Mouse (Mus musculus): Measurements from ENCODE around the gene Dynlrb1. TPM values are rescaled to one million over a fixed set of nuclear protein-coding genes. Genes with fewer than 3 reads are reported as not detected.

The Dynlrb1 gene
- polyA plus RNA-seq, 1 experiment from 2014 or later = 461 TPM

DNA sequence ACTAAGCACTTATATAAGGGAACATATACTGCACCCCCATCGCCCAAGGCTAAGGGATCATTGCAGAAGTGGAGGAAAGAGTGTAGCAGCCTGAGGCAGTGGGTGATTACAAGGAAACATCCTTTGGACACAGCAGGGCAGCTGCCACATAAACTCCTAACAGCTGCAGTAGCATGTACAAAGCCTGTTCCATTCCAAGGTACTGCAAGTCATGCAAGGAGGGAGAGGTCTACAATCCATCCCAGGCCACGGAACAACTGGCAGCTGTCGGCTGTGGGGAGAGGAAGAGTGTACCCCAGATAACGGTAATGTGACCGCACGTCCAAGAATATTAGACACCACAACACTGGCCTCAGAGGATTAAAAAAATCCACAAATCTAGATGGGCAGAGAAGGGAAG lies 29.2 kb downstream of the Dynlrb1 start:
- no peak overlapping the region for H3K4me2 ChIP-seq (replicated peaks)
- no peak overlapping the region for H3K9ac ChIP-seq (replicated peaks)
- no peaks in the 10 kb centered on the region for H3K4me1 ChIP-seq
- H3K9me3 ChIP-seq = no peaks in the 10 kb centered on the region
- no peak overlapping the region for H3K27ac ChIP-seq (replicated peaks)
- no peaks in the 10 kb centered on the region for H3K27me3 ChIP-seq
- H3K4me3 ChIP-seq = no peak overlapping the region
- 92% methylated on average over 6 of the region's 6 CpGs for WGBS
- ATAC-seq (ENCODE audit: low FRiP score, low read depth) = no peak
- H3K36me3 ChIP-seq = no peaks in the 10 kb centered on the region

DNA sequence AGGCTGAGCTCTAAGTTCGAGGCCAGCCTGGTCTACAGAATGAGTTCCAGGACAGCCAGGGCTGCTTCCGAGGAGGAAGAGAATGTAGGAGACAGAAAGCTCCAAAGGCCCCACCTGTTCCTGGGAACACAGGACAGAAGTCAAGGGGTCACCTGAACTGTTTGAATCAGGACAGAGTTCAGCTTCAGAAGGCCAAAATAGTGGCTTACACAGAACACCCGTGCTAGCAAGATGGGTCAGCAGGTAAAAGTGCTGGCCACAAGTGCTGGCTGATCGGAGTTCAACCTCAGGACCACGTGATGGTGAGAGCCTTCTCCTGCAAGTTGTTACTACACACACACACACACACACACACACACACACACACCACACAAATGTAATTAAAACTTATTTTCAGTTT lies 30.6 kb downstream of the Dynlrb1 start:
- no peaks in the 10 kb centered on the region for H3K27me3 ChIP-seq
- no peak for ATAC-seq (ENCODE audit: low FRiP score, low read depth)
- no peak overlapping the region for H3K9ac ChIP-seq (replicated peaks)
- no peak overlapping the region for H3K27ac ChIP-seq (replicated peaks)
- no peaks in the 10 kb centered on the region for H3K36me3 ChIP-seq
- WGBS = 82% methylated on average over 5 of the region's 5 CpGs
- H3K4me3 ChIP-seq = no peak overlapping the region
- no peak overlapping the region for H3K4me2 ChIP-seq (replicated peaks)
- H3K4me1 ChIP-seq = no peaks in the 10 kb centered on the region
- H3K9me3 ChIP-seq = no peaks in the 10 kb centered on the region

DNA sequence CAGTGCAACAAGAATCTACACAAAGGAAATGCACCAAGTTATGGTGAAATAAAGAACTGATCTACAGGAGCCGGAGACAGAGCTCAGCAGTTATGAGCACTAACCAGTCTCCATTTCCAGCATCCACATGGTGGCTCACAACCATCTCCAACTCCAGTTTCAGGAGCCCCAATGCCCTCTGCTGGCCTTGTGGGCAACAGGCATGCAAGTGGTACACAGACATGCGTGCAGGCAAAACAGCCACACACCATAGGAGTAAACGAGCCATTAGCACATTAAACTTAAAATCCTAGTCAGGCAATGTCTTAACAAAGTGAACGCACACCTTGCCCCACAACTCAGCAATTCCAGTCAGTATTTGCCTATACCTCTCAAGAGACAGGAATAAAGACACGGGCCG lies 35.6 kb downstream of the Dynlrb1 start:
- Histone ChIP-seq H3K4me3 (no peak overlapping the region), H3K27ac (replicated peaks) (no peak overlapping the region), H3K4me2 (replicated peaks) (no peak overlapping the region), H3K36me3 (no peaks in the 10 kb centered on the region), H3K9me3 (no peaks in the 10 kb centered on the region), H3K4me1 (peaks cover 2% of the 10 kb centered on the region), H3K27me3 (no peaks in the 10 kb centered on the region), H3K9ac (replicated peaks) (no peak overlapping the region)
- 84% methylated on average over 6 of the region's 6 CpGs for WGBS
- ATAC-seq (ENCODE audit: low FRiP score, low read depth) = no peak

DNA sequence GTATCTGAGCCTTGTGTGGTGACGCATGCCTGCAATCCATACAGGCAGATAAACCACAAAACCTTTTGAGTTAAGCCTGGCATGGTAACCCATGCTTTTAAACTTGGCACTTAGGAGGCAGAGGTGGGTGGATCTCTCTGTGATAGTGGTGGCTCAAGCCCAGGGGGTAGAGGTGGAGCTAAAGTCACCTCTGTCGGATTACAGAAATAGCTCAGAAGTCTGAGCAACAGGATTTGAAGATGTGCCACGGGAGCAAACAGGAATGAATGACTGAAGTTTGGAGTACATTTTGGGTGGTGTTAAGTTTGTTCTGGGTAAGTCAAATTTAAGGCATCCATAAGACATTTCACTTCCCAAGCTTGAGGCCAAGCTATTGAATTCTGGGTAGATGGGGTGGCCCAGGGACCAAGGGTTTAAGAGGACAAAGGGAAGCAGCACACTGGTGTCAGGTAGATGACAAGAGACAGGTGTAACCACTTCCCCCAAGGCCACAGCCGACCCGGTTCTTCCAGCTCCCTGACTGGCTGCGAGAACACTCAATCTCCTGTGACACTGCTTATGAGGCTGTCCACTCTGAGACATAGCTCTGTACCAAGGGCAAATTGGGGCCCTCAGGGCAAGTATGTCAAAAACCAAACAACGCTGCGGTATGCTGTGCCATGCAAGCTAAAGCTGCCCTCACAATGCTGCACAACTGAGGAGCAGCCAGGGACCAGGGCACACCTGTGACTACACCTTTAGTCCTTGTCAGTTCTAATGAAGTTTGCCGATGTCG lies 36.2 kb downstream of the Dynlrb1 start:
- peaks cover 8% of the 10 kb centered on the region for H3K4me1 ChIP-seq
- no peak for ATAC-seq (ENCODE audit: low FRiP score, low read depth)
- no peaks in the 10 kb centered on the region for H3K9me3 ChIP-seq
- H3K4me2 ChIP-seq (replicated peaks) = no peak overlapping the region
- H3K27ac ChIP-seq (replicated peaks) = no peak overlapping the region
- H3K4me3 ChIP-seq = no peak overlapping the region
- H3K9ac ChIP-seq (replicated peaks) = no peak overlapping the region
- WGBS = 78% methylated on average over 10 of the region's 10 CpGs
- no peaks in the 10 kb centered on the region for H3K27me3 ChIP-seq
- H3K36me3 ChIP-seq = 0 out of 2 replicates have a peak, but pooled peaks cover under 1% of the 10 kb centered on the region

DNA sequence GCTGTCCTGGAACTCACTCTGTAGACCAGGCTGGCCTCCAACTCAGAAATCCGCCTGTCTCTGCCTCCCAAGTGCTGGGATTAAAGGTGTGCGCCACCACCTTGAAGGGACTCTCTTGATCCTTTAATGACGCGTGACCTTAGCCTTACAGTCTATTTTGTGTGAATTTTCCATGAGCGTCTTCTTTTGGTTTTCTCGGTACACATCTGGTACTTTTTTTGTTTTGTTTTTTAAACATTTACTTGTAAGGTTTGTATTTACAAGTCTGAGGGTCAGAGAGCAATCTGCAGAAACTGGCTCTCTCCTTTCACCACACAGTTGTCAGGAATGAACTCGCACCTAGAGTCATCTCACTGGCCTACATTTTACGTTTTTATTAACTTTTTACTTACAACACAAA lies 37.3 kb downstream of the Dynlrb1 start:
- whole genome bisulfite sequencing = 87% methylated on average over 8 of the region's 8 CpGs

GRCm38 (mm10) chr2:155276195-155276594 lies 39.9 kb downstream of the Dynlrb1 start, which contains the start of gene Map1lc3a:
Gene Map1lc3a (plus strand): TSS chr2:155276297.
- peak within 1 kb of the TSS; percentile 76 for H3K27ac ChIP-seq (replicated peaks)
- H3K4me1 ChIP-seq = peaks cover 12% of the 10 kb centered on the region
- 2% methylated on average over 47 of the region's 47 CpGs for WGBS

More for the DNA sequence above, 37.3 kb downstream of the Dynlrb1 start:
- Histone ChIP-seq H3K27me3 (no peaks in the 10 kb centered on the region), H3K4me3 (no peak overlapping the region), H3K36me3 (peaks cover 11% of the 10 kb centered on the region), H3K4me1 (peaks cover 12% of the 10 kb centered on the region), H3K27ac (replicated peaks) (no peak overlapping the region), H3K4me2 (replicated peaks) (no peak overlapping the region), H3K9me3 (no peaks in the 10 kb centered on the region), H3K9ac (replicated peaks) (no peak overlapping the region)
- no peak for ATAC-seq (ENCODE audit: low FRiP score, low read depth)

GRCm38 (mm10) chr2:155276621-155277175 lies 40.4 kb downstream of the Dynlrb1 start:
- Histone ChIP-seq H3K36me3 (peaks cover 20% of the 10 kb centered on the region), H3K27me3 (no peaks in the 10 kb centered on the region), H3K4me1 (peaks cover 12% of the 10 kb centered on the region), H3K9me3 (no peaks in the 10 kb centered on the region), H3K4me2 (replicated peaks) (peak overlapping the region; percentile 80), H3K9ac (replicated peaks) (peak overlapping the region; percentile 92), H3K4me3 (peak overlapping the region; percentile 92), H3K27ac (replicated peaks) (peak overlapping the region; percentile 76)
- WGBS = under 1% methylated on average over 33 of the region's 49 CpGs
- peak; percentile 79 for ATAC-seq (ENCODE audit: low FRiP score, low read depth)

More at GRCm38 (mm10) chr2:155276195-155276594, 39.9 kb downstream of the Dynlrb1 start, which contains the start of gene Map1lc3a:
- Histone ChIP-seq H3K36me3 (peaks cover 20% of the 10 kb centered on the region), H3K9ac (replicated peaks) (peak within 1 kb of the TSS; percentile 92), H3K4me3 (peak within 1 kb of the TSS; percentile 92), H3K27me3 (no peaks in the 10 kb centered on the region), H3K9me3 (no peaks in the 10 kb centered on the region), H3K4me2 (replicated peaks) (peak within 1 kb of the TSS; percentile 80)
- ATAC-seq (ENCODE audit: low FRiP score, low read depth) = peak; percentile 92

DNA sequence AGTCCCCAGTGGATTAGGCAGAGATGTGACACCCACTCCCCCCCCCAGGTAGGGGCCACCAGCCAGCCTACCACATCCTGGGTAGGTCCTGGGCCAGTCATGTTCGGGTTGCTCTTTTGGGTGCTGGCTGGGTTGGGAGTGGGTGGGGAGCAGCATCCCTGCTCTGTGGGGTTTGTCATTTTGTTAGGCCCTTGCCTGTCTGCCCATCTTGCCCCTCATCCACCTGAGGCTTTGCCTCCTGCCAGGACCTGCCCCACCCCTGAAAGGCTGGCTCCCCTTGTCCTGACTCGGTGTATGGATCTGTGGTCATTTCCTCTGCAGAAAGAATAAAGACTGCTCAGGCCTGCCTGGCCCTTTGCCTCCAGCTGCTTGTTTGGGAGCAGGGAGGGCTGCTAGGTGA lies 41.4 kb downstream of the Dynlrb1 start:
- 88% methylated on average over 2 of the region's 2 CpGs for WGBS
- peak overlapping the region; percentile 92 for H3K9ac ChIP-seq (replicated peaks)
- H3K4me1 ChIP-seq = peaks cover 12% of the 10 kb centered on the region
- peak overlapping the region; percentile 80 for H3K4me2 ChIP-seq (replicated peaks)
- no peak overlapping the region for H3K27ac ChIP-seq (replicated peaks)
- H3K9me3 ChIP-seq = no peaks in the 10 kb centered on the region
- no peak for ATAC-seq (ENCODE audit: low FRiP score, low read depth)
- peaks cover 20% of the 10 kb centered on the region for H3K36me3 ChIP-seq
- H3K27me3 ChIP-seq = no peaks in the 10 kb centered on the region
- H3K4me3 ChIP-seq = peak overlapping the region; percentile 92

- ATAC-seq (ENCODE audit: low FRiP score, low read depth) = no peak
- H3K27me3 ChIP-seq = no peaks in the 10 kb centered on the region
- no peak overlapping the region for H3K4me2 ChIP-seq (replicated peaks)
- WGBS = 92% methylated on average over 7 of the region's 7 CpGs
- no peaks in the 10 kb centered on the region for H3K9me3 ChIP-seq
- H3K4me1 ChIP-seq = peaks cover 12% of the 10 kb centered on the region
- peaks cover 20% of the 10 kb centered on the region for H3K36me3 ChIP-seq
- H3K27ac ChIP-seq (replicated peaks) = no peak overlapping the region
- H3K4me3 ChIP-seq = no peak overlapping the region
- no peak overlapping the region for H3K9ac ChIP-seq (replicated peaks)
Measured at GRCm38 (mm10) chr2:155278361-155278760, 42.0 kb downstream of the Dynlrb1 start.

- Histone ChIP-seq H3K9me3 (no peaks in the 10 kb centered on the region), H3K4me3 (no peak overlapping the region), H3K36me3 (peaks cover 20% of the 10 kb centered on the region), H3K4me1 (peaks cover 12% of the 10 kb centered on the region), H3K27ac (replicated peaks) (no peak overlapping the region), H3K4me2 (replicated peaks) (no peak overlapping the region), H3K27me3 (no peaks in the 10 kb centered on the region), H3K9ac (replicated peaks) (no peak overlapping the region)
- WGBS = 93% methylated on average over 4 of the region's 4 CpGs
- no peak for ATAC-seq (ENCODE audit: low FRiP score, low read depth)
Measured at GRCm38 (mm10) chr2:155279163-155279562, 42.8 kb downstream of the Dynlrb1 start.

GRCm38 (mm10) chr2:155280116-155280515 lies 43.8 kb downstream of the Dynlrb1 start:
- Histone ChIP-seq H3K27ac (replicated peaks) (no peak overlapping the region), H3K4me1 (peaks cover 12% of the 10 kb centered on the region), H3K9ac (replicated peaks) (no peak overlapping the region), H3K4me2 (replicated peaks) (no peak overlapping the region), H3K4me3 (no peak overlapping the region), H3K9me3 (no peaks in the 10 kb centered on the region), H3K36me3 (peaks cover 25% of the 10 kb centered on the region), H3K27me3 (no peaks in the 10 kb centered on the region)
- no peak for ATAC-seq (ENCODE audit: low FRiP score, low read depth)
- WGBS = 83% methylated on average over 2 of the region's 2 CpGs

DNA sequence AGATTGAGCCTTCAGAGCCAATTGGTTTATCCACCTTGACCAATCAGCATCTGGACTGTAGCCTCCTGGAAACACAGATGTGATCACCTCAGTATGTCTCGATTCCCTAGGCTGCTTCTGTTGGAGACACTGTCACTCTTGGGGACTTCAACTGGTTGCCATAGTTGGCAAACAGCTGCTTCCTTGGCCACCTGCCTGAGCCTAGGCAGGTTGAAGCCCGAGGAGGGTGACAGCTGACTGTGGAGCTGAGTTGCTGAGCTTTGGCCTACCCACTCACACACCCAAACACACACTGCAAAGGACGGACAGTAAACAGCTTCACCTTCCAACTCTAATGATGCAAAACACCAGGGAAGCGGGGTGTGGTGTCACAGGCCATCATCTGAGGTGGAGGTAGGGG lies 47.5 kb downstream of the Dynlrb1 start:
- no peaks in the 10 kb centered on the region for H3K9me3 ChIP-seq
- no peak overlapping the region for H3K27ac ChIP-seq (replicated peaks)
- 88% methylated on average over 4 of the region's 4 CpGs for WGBS
- no peak overlapping the region for H3K4me2 ChIP-seq (replicated peaks)
- ATAC-seq (ENCODE audit: low FRiP score, low read depth) = no peak
- H3K9ac ChIP-seq (replicated peaks) = no peak overlapping the region
- peaks cover 22% of the 10 kb centered on the region for H3K36me3 ChIP-seq
- H3K4me3 ChIP-seq = no peak overlapping the region
- H3K4me1 ChIP-seq = no peaks in the 10 kb centered on the region
- H3K27me3 ChIP-seq = no peaks in the 10 kb centered on the region

Data from midbrain, embryonic 12.5 days (tissue).